Mouse (Mus musculus) lung, adult 2 months (tissue): ENCODE data around the gene Rnf144b.

Source experiments
- CTCF ChIP-seq: fragments of 200-500 bp; IDR thresholded peaks from 2 replicates; pipeline ENCODE4 v1.5.1; 2011; ENCODE audit warnings: mild to moderate bottlenecking, low read length, control low read depth; ENCODE audit not compliant: insufficient read depth
- POLR2A ChIP-seq: fragments of 200-500 bp; IDR thresholded peaks from 2 replicates; pipeline ENCODE4 v1.6.1; 2011; ENCODE audit warnings: low read depth, mild to moderate bottlenecking, control low read depth, low read length, borderline replicate concordance; ENCODE audit errors: extremely low read depth

GRCm38 (mm10) chr13:47247156-47247800, 124.8 kb downstream of the Rnf144b start:
- no peak for TF ChIP-seq POLR2A
- TF ChIP-seq CTCF = no peak
